Mouse (Mus musculus) limb, embryonic 14.5 days (tissue): ENCODE results near the gene Zer1. TPM values are rescaled to one million over a fixed set of nuclear protein-coding genes. Genes with fewer than 3 reads are reported as not detected.
"Not testable (repeated sequence)": the region's sequence is repeated elsewhere in the genome, so short reads cannot be mapped to it uniquely, and the experiment has no call there.

Experiments used
- ATAC-seq: fragments of 200-750 bp; cut with Nextera tagmentation; 2 replicates; pipeline ENCODE4 v1.8.0; 2017; ENCODE audit warnings: low read depth, moderate number of reproducible peaks, moderate TSS enrichment; ENCODE audit not compliant: low FRiP score
- DNase-seq: peaks from one replicate; pipeline ENCODE4 v3.0.0-alpha.2; 2015; ENCODE audit warnings: low spot score
- H3K27ac ChIP-seq: fragments of 300-500 bp; sonication (generic); replicated peaks from 2 replicates; pipeline ENCODE4 v1.5.1; 2014; ENCODE audit warnings: low read depth, mild to moderate bottlenecking, low read length, moderate library complexity, mixed read lengths
- H3K27me3 ChIP-seq: fragments of 300-500 bp; sonication (generic); 2 replicates; pipeline ENCODE4 v1.6.1; 2014; ENCODE audit warnings: low read length, mixed read lengths; ENCODE audit not compliant: control insufficient read depth, insufficient read depth
- H3K36me3 ChIP-seq: fragments of 300-500 bp; sonication (generic); 2 replicates; pipeline ENCODE4 v1.6.1; 2014; ENCODE audit warnings: mild to moderate bottlenecking, low read length, moderate library complexity, mixed read lengths; ENCODE audit not compliant: control insufficient read depth, insufficient read depth
- H3K4me1 ChIP-seq: fragments of 300-500 bp; sonication (generic); 2 replicates; pipeline ENCODE4 v1.6.1; 2014; ENCODE audit warnings: antibody characterized with exemption, low read length, mixed read lengths; ENCODE audit not compliant: control insufficient read depth, insufficient read depth
- H3K4me2 ChIP-seq: fragments of 300-500 bp; sonication (generic); replicated peaks from 2 replicates; pipeline ENCODE4 v1.6.1; 2014; ENCODE audit warnings: low read depth, mild to moderate bottlenecking, low read length, moderate library complexity; ENCODE audit not compliant: severe bottlenecking
- H3K4me3 ChIP-seq: fragments of 300-500 bp; sonication (generic); replicated peaks from 2 replicates; pipeline ENCODE4 v1.5.1; 2014; ENCODE audit warnings: low read length
- H3K9ac ChIP-seq: fragments of 300-500 bp; sonication (generic); 2 replicates; pipeline ENCODE4 v1.6.1; 2014; ENCODE audit warnings: mild to moderate bottlenecking, low read depth, low read length, moderate library complexity; ENCODE audit not compliant: severe bottlenecking
- H3K9me3 ChIP-seq: fragments of 300-500 bp; sonication (generic); 2 replicates; pipeline ENCODE4 v1.6.1; 2016; ENCODE audit warnings: low read length; ENCODE audit not compliant: control insufficient read depth
- POLR2A ChIP-seq: fragments of 200-500 bp; IDR thresholded peaks from 2 replicates; pipeline ENCODE4 v1.8.0; 2012; ENCODE audit warnings: inconsistent platforms, mild to moderate bottlenecking, moderate library complexity, borderline replicate concordance; ENCODE audit not compliant: insufficient read depth, insufficient read length; ENCODE audit errors: extremely low read depth
- WGBS: fragments of 180-500 bp; shearing (Covaris S2); extraction: QIAGEN DNeasy Blood & Tissue Kit; methylation state at CpG from one replicate; pipeline ENCODE4 v1.1.7; 2014; 5-methylcytosine and 5-hydroxymethylcytosine counted together
- polyA plus RNA-seq, 2 experiments: library from polyadenylated mRNA; depleted of rRNA in 1 of 2; stranded (reverse) in 1 of 2; unstranded in 1 of 2; fragments of >200 nt; fragmentation: Nextera tagmentation in 1 of 2; extraction: Ambion mirVana in 1 of 2; gene quantifications; 2 replicates each; pipeline versions ENCODE4 v1.2.1 to v1.2.3; 2012 to 2014

Gene Zer1
- polyA plus RNA-seq, 2 experiments, result 9.7 to 60.3 TPM

DNA sequence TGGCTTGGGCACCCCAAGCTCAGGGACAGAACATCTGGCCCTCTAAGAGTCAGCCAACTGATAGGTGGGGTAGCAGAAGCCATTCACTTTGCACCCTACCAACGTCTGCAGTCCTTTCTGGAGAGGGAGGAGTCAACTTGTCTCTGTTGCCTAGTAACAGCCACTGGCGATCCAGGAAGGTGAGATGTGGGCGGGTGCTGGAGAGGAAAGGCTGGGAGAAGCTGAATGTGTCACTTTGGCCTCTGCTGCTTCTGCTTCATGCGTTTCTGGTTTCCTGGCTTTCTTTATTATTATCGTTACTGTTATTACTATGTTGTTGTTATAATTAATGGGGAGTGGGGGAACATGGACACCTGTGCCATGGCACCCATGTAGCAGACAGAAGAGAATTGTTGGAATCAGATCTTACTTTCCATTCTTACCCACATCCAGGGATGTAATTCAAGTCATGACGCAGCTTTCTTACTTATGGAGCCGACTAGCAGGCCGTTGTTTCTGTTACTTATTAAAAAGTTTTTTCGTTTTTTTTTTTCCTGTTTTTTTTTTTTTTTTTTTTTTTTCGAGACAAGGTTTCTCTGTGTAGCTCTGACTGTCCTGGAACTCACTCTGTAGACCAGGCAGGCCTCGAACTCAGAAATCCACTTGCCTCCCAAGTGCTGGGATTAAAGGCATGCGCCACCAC lies 67.0 kb downstream of the Zer1 start, which contains the start of gene Set:
Gene Set, plus strand, starts transcription at position 156 of the 682 bp plus-strand sequence.
- DNase-seq (no peak), ATAC-seq (no peak)
- TF ChIP-seq POLR2A, result no peak
- Histone ChIP-seq H3K9ac (no peak within 1 kb of the TSS), H3K27me3 (no peaks in the 10 kb centered on the region), H3K4me2 (no peak within 1 kb of the TSS), H3K4me1 (no peaks in the 10 kb centered on the region), H3K9me3 (no peaks in the 10 kb centered on the region), H3K27ac (no peak within 1 kb of the TSS), H3K4me3 (no peak within 1 kb of the TSS), H3K36me3 (no peaks in the 10 kb centered on the region)
- 42% methylated on average over 12 of the region's 12 CpGs for WGBS

DNA sequence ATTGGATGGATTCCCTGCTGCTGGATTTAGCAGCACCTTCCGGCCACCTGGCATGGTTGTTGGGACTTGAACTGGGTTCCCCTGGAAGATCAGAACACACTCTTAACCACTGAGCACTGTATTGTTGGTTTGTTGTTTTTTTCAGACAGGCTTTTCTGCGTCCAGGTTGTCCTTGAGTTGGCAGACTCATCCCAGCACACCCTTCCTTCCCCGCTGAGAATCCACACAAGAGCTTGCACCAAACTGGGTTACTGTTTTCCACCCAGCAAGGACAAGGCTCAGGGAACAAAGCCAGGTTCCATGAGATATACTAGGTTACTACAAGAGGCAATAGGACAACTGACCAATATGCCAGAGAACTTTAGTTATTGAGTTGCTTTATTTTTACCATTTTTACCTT lies 67.6 kb downstream of the Zer1 start:
- WGBS, result 93% methylated on average over 3 of the region's 3 CpGs
- no peak overlapping the region for H3K27ac ChIP-seq
- ATAC-seq, result no peak

DNA sequence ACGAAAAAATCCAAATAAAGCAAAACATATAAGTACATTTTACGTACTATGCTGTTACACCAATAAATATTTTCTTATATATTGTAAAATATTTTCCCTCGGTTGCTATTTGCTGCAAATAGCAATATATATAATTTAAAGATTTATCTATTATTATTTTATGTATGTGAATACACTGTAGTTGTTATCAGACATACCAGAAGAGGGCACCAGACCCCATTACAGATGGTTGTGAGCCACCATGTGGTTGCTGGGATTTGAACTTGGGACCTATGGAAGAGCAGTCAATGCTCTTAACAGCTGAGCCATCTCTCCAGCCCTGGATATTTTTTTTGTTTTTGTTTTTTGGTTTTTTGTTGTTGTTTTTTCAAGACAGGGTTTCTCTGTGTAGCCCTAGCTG lies 69.1 kb downstream of the Zer1 start:
- not testable (repeated sequence) for ATAC-seq, DNase-seq, H3K27ac ChIP-seq, H3K4me1 ChIP-seq, H3K4me3 ChIP-seq, H3K4me2 ChIP-seq, H3K9ac ChIP-seq, H3K9me3 ChIP-seq, H3K36me3 ChIP-seq, H3K27me3 ChIP-seq
- 89% methylated on average over 3 of the region's 3 CpGs for whole genome bisulfite sequencing

More for the DNA sequence above, 67.6 kb downstream of the Zer1 start:
- Histone ChIP-seq H3K4me3 (no peak overlapping the region), H3K4me1 (no peaks in the 10 kb centered on the region), H3K36me3 (no peaks in the 10 kb centered on the region), H3K9me3 (no peaks in the 10 kb centered on the region), H3K4me2 (no peak overlapping the region), H3K9ac (no peak overlapping the region), H3K27me3 (no peaks in the 10 kb centered on the region)
- TF ChIP-seq POLR2A, result no peak
- no peak for DNase-seq

DNA sequence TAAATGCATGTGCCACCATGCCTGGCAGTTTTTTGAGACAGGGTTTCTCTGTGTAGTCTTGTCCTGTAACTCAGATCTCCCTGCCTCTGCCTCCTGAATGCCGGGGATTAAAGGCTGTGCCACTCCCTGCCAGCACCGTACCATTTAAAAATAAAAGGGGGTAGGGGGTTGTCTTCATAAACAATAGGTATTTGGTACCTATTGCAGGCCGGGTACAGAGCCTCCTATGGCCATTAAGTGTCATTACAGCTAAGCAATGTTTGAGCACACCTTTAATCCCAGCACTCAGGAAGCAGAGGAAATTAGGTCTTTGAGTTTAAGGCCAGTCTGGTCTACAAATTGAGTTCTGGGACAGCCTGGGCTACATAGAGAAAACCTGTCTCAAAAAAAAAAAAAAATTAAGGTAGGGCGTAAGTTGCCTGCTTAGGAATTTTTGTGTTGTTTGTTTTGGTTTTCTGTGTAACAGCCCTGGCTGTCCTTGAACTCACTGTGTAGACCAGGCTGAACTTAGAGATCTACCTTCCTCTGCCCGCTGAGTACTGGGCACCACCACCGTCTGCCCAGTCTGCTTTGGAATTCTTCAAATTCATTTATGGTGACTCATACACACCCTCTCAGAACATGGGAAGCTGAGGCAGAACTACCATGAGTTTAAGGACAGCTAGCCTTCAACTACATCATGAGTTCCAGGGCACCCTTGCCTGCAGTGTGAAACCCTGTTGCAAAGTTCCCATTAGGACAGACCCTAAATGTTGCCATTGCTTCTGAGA lies 72.2 kb downstream of the Zer1 start:
- Histone ChIP-seq H3K4me3 (no peak overlapping the region), H3K4me1 (no peaks in the 10 kb centered on the region), H3K27me3 (no peaks in the 10 kb centered on the region), H3K9me3 (no peaks in the 10 kb centered on the region), H3K9ac (no peak overlapping the region), H3K4me2 (no peak overlapping the region), H3K36me3 (no peaks in the 10 kb centered on the region), H3K27ac (no peak overlapping the region)
- DNase-seq, result no peak
- ATAC-seq, result no peak
- 30% methylated on average over 6 of the region's 6 CpGs for WGBS
- TF ChIP-seq POLR2A, result no peak

DNA sequence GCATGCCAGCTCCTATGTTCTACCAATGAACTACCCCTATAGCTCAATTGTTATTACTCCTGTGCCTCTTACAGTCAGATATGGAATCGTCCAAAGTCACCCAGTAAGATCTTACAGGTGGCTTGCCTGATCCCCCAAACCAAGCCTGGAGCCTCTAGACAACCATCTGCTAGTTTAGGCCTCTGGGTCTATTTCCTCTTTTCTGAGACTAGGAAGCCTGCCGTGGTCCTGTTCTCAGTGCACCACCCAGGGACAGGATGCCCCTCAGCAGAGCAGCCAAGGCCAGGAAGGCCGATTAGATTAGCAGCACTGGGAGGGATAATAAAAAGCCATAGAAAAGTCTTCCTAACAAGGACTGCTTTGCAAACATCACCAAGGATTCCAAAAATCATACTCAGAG lies 74.6 kb downstream of the Zer1 start:
- DNase-seq (no peak), ATAC-seq (no peak)
- 87% methylated on average over 3 of the region's 3 CpGs for WGBS
- peaks cover 10% of the 10 kb centered on the region; the same call in 1 of the 2 replicates for H3K36me3 ChIP-seq
- no peak overlapping the region for H3K27ac ChIP-seq
- H3K27me3 ChIP-seq, result no peaks in the 10 kb centered on the region
- no peak overlapping the region for H3K9ac ChIP-seq
- no peak overlapping the region for H3K4me2 ChIP-seq
- H3K4me1 ChIP-seq, result no peaks in the 10 kb centered on the region
- no peak for TF ChIP-seq POLR2A
- H3K4me3 ChIP-seq, result no peak overlapping the region
- H3K9me3 ChIP-seq, result no peaks in the 10 kb centered on the region
